Mouse (Mus musculus) cerebellum, adult 2 months (tissue): ENCODE data around the gene Arhgap4. TPM values are rescaled to one million over a fixed set of nuclear protein-coding genes. Genes with fewer than 3 reads are reported as not detected.
A peak's percentile ranks its signal among the peaks of the same experiment; 100 is the strongest.

Experiments
- DNase-seq, 2 experiments: peaks; one replicate each; pipeline ENCODE4 v3.0.0; 2021
- H3K27ac ChIP-seq: fragments of 200-500 bp; 2 replicates; pipeline ENCODE4 v1.5.1; 2012; ENCODE audit warnings: low read length, control low read depth, inconsistent platforms; ENCODE audit not compliant: insufficient read depth
- H3K27me3 ChIP-seq: fragments of 200-500 bp; 2 replicates; pipeline ENCODE4 v1.6.1; 2012; ENCODE audit warnings: inconsistent platforms, mild to moderate bottlenecking, low read length, moderate library complexity; ENCODE audit not compliant: control insufficient read depth, insufficient read depth
- H3K4me1 ChIP-seq: fragments of 200-500 bp; 2 replicates; pipeline ENCODE4 v1.6.1; 2011; ENCODE audit warnings: low read length; ENCODE audit not compliant: control insufficient read depth, insufficient read depth
- H3K4me3 ChIP-seq: fragments of 200-500 bp; replicated peaks from 2 replicates; pipeline ENCODE3; 2011; ENCODE audit warnings: mild to moderate bottlenecking, low read depth, low read length, control low read depth; ENCODE audit not compliant: insufficient read depth
- CTCF ChIP-seq: fragments of 200-500 bp; IDR thresholded peaks from 2 replicates; pipeline ENCODE4 v1.5.1; 2011; ENCODE audit warnings: low read depth, mild to moderate bottlenecking, control low read depth, low read length, moderate library complexity, borderline replicate concordance; ENCODE audit not compliant: insufficient read depth
- POLR2A ChIP-seq: fragments of 200-500 bp; IDR thresholded peaks from 2 replicates; pipeline ENCODE4 v1.6.1; 2011; ENCODE audit warnings: low read length, control low read depth, borderline replicate concordance; ENCODE audit not compliant: insufficient read depth
- WGBS: fragments of 180-500 bp; shearing (Covaris S2); methylation state at CpG from one replicate; pipeline ENCODE4 v1.1.7; 2018; 5-methylcytosine and 5-hydroxymethylcytosine counted together
- polyA plus RNA-seq: library from polyadenylated mRNA; depleted of rRNA; stranded (reverse); fragments of >200 nt; gene quantifications from 2 replicates; pipeline ENCODE4 v1.2.3, GENCODE M21; 2012

Arhgap4 gene
- polyA plus RNA-seq, 1 experiment, result 5.4 TPM

DNA sequence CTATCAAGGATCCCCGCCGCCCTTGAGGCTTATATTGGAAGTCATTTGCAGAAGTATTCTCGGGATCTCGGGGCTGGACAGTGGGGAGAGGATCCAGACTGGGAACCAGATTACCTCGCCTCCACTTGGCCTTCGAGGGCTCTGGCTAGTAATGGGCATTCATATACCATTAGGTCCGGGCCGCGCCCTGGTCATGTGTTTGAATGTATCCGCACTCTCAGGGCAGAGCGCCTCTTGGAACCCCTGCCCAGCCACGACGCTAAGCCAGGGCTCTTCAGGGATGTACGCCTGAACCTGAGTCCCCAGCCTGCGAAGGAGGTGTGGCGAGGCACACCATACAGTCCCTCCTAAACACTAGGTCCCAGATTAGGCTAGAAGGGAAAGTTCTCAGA is 40.6 kb downstream of the Arhgap4 start:
- Histone ChIP-seq H3K27me3 (no peaks in the 10 kb centered on the region), H3K4me3 (peak overlapping the region; percentile 99), H3K4me1 (peaks cover 5% of the 10 kb centered on the region; the same call in 1 of the 2 replicates), H3K27ac (peak overlapping the region; percentile 72)
- DNase-seq, result peak; percentile 33 to 44
- TF ChIP-seq CTCF (no peak), POLR2A (no peak)
- WGBS, result 15% methylated on average over 16 of the region's 16 CpGs

DNA sequence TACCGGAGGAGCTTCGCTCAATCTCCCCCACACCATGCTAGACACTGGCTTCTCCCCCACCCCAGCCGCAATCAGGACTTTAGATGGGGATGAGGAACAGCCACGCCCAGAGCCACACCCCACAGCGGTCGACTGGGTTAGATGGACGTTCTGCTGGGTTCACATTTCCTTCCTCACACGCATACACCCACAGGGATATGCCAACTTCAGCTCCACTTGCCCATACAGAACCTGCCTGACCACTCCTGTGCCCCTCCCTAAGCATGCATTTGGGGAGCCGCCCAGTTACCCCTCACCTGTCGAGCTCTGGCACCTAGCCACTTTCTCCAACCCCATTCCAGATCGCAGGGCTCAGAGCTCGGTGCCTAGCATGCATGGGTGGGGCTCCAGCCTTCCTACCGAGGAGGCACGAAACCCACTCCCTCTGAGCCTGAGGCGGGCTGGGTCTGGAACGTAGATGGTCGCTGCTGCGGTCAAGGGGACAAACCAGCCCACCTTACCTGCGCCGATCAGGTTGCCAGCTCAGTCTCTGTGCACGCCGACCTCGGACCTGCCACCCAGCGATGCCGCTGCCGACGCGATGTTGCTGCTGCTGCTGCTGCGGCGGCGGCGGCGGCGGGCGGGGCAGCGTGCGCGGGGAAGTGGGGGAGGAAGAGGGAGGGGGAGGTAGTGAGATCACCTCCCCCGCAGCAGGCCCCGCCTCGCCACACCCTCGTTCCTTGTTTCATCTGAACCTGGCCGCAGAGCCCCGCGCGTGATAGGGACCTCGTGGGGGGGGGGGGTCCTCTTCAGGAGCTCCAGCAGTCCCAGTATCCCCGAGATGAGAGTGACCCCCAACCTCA is 41.3 kb downstream of the Arhgap4 start:
- peak; percentile 63 to 74 for DNase-seq
- 9% methylated on average over 31 of the region's 48 CpGs for WGBS
- no peak for TF ChIP-seq CTCF
- peak; percentile 56 for TF ChIP-seq POLR2A
- Histone ChIP-seq H3K4me1 (peaks cover 5% of the 10 kb centered on the region; the same call in 1 of the 2 replicates), H3K27me3 (no peaks in the 10 kb centered on the region), H3K27ac (peak overlapping the region; percentile 93), H3K4me3 (peak overlapping the region; percentile 99)

DNA sequence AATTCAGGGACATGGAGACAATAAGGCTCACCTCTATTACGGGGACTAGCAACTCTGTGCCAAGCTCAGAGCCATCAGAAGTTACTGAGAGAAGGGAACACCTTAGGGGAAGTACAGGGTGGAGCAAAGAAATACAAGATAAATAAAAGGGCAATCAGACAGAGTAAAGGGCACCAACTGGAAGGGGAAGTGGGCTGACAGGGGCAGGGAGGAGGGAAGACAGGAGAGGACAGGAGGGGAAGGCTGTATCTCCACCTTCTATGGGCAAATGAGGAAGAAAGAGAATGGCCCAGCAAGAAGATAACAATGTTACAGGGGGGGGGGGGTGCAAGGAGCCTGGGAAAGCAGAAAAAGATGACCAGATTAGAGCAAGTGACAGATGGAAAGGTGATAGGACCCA is 44.7 kb downstream of the Arhgap4 start:
- Histone ChIP-seq H3K4me1 (peaks cover 12% of the 10 kb centered on the region; the same call in 1 of the 2 replicates), H3K27me3 (no peaks in the 10 kb centered on the region), H3K4me3 (no peak overlapping the region), H3K27ac (no peak overlapping the region)
- no peak for DNase-seq
- WGBS, result 59% methylated on average over 1 of the region's 1 CpGs
- no peak for TF ChIP-seq POLR2A
- TF ChIP-seq CTCF, result no peak

DNA sequence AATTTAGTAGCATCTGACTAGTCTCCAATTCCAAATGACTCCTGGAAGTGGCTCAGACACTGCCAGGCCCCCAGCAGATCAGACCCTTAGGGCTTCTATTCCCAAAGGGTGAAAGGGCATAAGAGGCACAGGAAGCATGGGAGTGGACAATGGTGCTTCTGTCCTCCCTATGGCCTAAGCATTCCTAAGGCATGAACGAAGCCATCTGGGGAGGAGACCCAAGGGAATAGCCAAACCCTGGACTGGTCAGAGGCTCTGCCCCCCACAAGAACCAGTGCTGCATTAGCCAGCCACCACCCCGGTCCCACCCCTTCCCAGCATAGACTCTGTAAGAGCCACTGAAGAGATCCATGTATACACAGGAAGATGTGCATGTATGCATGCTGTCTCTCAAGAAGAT is 45.8 kb downstream of the Arhgap4 start:
- Histone ChIP-seq H3K27me3 (no peaks in the 10 kb centered on the region), H3K4me3 (no peak overlapping the region), H3K4me1 (peaks cover 17% of the 10 kb centered on the region; the same call in 1 of the 2 replicates), H3K27ac (no peak overlapping the region)
- no peak for TF ChIP-seq POLR2A
- TF ChIP-seq CTCF, result no peak
- whole genome bisulfite sequencing, result 47% methylated on average over 2 of the region's 2 CpGs
- no peak for DNase-seq

DNA sequence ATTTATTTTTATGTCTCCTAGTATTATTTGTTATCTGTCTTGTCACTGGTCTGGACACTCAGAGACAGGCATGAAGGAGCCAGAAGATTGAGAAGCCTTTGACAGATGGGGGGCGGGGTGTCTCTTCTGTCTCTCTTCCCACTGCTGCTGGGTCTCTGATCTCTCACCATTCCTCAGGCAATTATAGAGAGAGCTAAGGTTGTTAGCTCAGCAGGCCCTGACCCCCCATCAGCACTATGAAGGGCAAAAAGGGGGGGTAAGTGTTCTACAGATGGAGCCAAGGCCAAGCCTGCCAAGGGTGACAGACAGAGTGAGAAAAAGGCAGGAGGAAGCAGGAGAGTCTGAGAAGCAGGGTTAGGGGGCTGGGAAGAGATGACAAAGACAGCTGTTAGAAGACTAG is 49.7 kb downstream of the Arhgap4 start:
- Histone ChIP-seq H3K4me3 (no peak overlapping the region), H3K27ac (no peak overlapping the region), H3K4me1 (peaks cover 12% of the 10 kb centered on the region; the same call in 1 of the 2 replicates), H3K27me3 (no peaks in the 10 kb centered on the region)
- DNase-seq, result peak in 1 of 2 experiments; percentile 54
- 53% methylated on average over 1 of the region's 1 CpGs for WGBS
- no peak for TF ChIP-seq CTCF

DNA sequence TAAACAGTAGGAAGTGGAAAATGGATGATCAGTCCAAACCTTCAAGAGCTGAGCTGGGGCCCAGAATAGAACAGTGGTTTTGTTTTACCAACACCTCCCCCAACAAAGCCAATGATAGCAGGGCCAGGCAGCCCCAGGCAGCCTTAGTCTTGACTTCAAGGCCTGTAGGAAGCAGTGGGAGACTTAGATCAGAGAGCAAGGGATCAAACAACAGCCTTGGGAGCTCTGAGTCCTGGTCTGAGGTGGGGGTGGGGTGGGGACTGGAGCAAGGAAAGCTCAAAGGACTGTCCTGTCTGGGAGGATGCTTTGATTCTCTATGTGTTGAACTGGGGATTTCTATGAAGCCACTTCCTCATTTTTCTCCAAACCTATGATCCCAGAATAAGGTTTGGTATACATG is 50.2 kb downstream of the Arhgap4 start:
- Histone ChIP-seq H3K4me1 (peaks cover 12% of the 10 kb centered on the region; the same call in 1 of the 2 replicates), H3K27ac (no peak overlapping the region), H3K4me3 (no peak overlapping the region), H3K27me3 (no peaks in the 10 kb centered on the region)
- TF ChIP-seq POLR2A (no peak), CTCF (no peak)
- DNase-seq, result no peak

DNA sequence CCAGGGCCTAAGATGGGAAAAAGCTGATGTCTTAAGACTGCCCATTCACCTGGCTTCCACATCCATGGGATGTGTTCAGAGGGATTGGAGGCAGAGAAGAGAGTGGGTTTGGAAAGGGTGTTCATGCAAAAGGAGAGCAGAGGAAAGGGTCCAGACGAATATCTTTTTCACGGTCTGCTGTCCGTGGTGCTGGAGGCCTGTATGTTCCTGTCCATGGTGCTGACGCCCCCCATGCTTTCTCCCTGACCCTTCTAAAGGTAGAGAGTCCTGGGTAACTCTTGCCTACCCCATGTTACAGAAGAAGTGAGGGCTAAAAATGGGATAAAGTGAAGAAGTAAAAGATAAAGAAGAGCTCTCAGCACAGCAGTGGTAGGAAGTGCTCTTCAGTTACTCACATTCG is 52.3 kb downstream of the Arhgap4 start:
- 49% methylated on average over 5 of the region's 5 CpGs for WGBS
- Histone ChIP-seq H3K4me3 (no peak overlapping the region), H3K4me1 (peaks cover 12% of the 10 kb centered on the region; the same call in 1 of the 2 replicates), H3K27ac (no peak overlapping the region), H3K27me3 (no peaks in the 10 kb centered on the region)
- no peak for DNase-seq
- TF ChIP-seq CTCF (no peak), POLR2A (no peak)

DNA sequence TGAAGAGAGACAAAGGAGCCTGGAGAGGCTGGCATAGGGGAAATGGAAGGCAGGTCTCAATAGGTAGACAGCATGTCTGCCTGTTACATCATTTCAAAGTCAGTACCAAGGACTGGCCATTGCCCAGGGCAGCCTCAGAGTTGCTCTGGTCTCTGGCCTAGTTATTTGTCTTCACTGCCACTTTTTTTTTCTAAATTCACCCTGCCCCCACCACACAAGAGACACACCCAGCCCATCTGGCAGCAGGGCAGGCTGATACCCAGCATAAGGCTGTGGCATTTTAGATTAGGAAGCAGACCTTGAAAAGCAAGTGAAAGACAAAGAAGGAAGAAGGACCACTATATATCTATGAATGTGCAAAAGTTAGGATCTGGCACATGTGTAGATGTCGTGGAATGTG is 53.8 kb downstream of the Arhgap4 start:
- H3K4me1 ChIP-seq, result peaks cover 12% of the 10 kb centered on the region; the same call in 1 of the 2 replicates
- H3K4me3 ChIP-seq, result no peak overlapping the region
- no peaks in the 10 kb centered on the region for H3K27me3 ChIP-seq
- TF ChIP-seq CTCF, result no peak
- TF ChIP-seq POLR2A, result no peak
- 63% methylated on average over 1 of the region's 1 CpGs for WGBS
- H3K27ac ChIP-seq, result no peak overlapping the region
- DNase-seq, result peak in 1 of 2 experiments; percentile 17
